Mouse (Mus musculus): ENCODE measurements around the gene Clta. TPM values are rescaled to one million over a fixed set of nuclear protein-coding genes. Genes with fewer than 3 reads are reported as not detected.
A peak's percentile ranks its signal among the peaks of the same experiment; 100 is the strongest.

Gene Clta
- polyA plus RNA-seq, 1 experiment from 2014 or later, result 246 TPM

GRCm38 (mm10) chr4:43970393-43971330 is 33.6 kb upstream of the Clta start:
- Histone ChIP-seq H3K27me3 (no peaks in the 10 kb centered on the region), H3K36me3 (peaks cover 8% of the 10 kb centered on the region), H3K27ac (no peak overlapping the region), H3K9me3 (no peaks in the 10 kb centered on the region), H3K4me3 (no peak overlapping the region), H3K4me2 (replicated peaks) (no peak overlapping the region), H3K4me1 (peaks cover 31% of the 10 kb centered on the region), H3K9ac (no peak overlapping the region)
- WGBS, result 84% methylated on average over 20 of the region's 20 CpGs
- ATAC-seq (ENCODE audit: low FRiP score, low read depth), result no peak

GRCm38 (mm10) chr4:43971541-43972136 is 32.6 kb upstream of the Clta start:
- peak overlapping the region; percentile 48; the same call in 1 of the 2 replicates for H3K9ac ChIP-seq
- WGBS, result 60% methylated on average over 9 of the region's 9 CpGs
- peak overlapping the region; percentile 46; the same call in 1 of the 2 replicates for H3K4me2 ChIP-seq (replicated peaks)

DNA sequence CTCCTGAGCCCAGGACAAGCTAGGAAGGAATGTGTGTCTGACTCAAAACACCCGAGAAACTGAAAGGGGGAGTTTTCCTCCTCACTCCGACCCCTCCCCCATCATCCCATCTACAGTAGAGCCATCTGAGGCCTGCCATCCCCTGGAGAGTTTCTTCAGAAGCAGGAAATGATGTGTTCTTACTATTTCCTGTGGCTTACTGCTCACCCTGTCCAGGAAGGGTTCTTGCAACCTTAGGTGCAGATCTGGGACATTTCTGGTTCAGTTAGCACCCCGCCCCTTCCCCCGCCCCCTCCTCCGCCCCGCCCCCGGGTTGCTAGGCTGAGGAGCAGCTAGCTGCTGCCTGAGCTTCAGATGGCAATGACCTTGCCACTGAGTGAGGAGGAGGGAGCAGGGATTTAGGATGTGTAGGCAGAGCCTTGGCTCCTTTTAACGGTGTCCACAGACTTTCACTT is 32.1 kb upstream of the Clta start:
- 2% methylated on average over 8 of the region's 8 CpGs for WGBS
- H3K4me1 ChIP-seq, result peaks cover 31% of the 10 kb centered on the region
- peak; percentile 79 for ATAC-seq (ENCODE audit: low FRiP score, low read depth)
- H3K9ac ChIP-seq, result peak overlapping the region; percentile 48; the same call in 1 of the 2 replicates
- H3K27ac ChIP-seq, result peak overlapping the region; percentile 81
- H3K9me3 ChIP-seq, result no peaks in the 10 kb centered on the region
- H3K27me3 ChIP-seq, result no peaks in the 10 kb centered on the region
- H3K36me3 ChIP-seq, result peaks cover 11% of the 10 kb centered on the region
- peak overlapping the region; percentile 9; the same call in 1 of the 2 replicates for H3K4me3 ChIP-seq
- H3K4me2 ChIP-seq (replicated peaks), result peak overlapping the region; percentile 46; the same call in 1 of the 2 replicates

More at GRCm38 (mm10) chr4:43971541-43972136, 32.6 kb upstream of the Clta start:
- Histone ChIP-seq H3K27me3 (no peaks in the 10 kb centered on the region), H3K4me1 (peaks cover 31% of the 10 kb centered on the region), H3K27ac (peak overlapping the region; percentile 81), H3K36me3 (peaks cover 8% of the 10 kb centered on the region), H3K9me3 (no peaks in the 10 kb centered on the region), H3K4me3 (peak overlapping the region; percentile 9; the same call in 1 of the 2 replicates)
- 0 out of 2 replicates have a peak, but pooled peaks have one; percentile 4 for ATAC-seq (ENCODE audit: low FRiP score, low read depth)

- ATAC-seq (ENCODE audit: low FRiP score, low read depth), result no peak
- peaks cover 29% of the 10 kb centered on the region for H3K4me1 ChIP-seq
- WGBS, result 71% methylated on average over 4 of the region's 4 CpGs
Measured at GRCm38 (mm10) chr4:43973526-43973981, 30.7 kb upstream of the Clta start.

DNA sequence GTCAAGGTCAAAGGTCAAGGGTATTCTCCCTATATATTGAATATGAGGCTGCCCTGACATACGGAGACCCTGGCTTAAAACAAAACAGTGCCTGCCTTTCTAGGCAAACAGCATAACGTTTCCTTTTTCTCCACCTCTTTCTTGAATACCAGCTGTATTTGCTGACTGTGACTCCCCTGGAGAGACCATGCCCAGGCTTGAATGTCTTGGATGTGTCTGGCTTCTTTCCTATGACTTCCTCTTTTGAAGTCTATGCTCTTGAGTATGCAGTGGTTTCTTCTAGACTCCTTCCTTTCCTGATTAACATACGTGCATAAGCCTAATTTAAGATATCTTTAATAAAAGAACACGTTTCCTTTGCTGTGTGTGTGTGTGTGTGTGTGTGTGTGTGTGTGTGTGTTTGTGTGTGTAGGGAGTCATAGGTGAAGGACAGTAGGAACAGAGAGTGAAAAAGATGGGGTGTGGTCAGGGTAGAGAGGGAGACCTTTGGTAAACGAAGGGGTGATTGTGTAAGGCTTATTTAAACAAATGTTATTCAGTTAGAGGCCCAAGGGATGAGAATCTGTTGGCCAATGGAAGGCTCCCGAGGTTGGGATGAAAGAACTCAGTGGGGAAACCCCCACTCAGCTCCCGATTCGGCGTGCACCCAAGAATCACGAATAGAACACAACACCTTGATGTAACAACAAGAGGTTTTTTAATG is 29.2 kb upstream of the Clta start:
- ATAC-seq (ENCODE audit: low FRiP score, low read depth), result no peak
- H3K36me3 ChIP-seq, result peaks cover 15% of the 10 kb centered on the region
- H3K9ac ChIP-seq, result no peak overlapping the region
- H3K27me3 ChIP-seq, result no peaks in the 10 kb centered on the region
- 80% methylated on average over 10 of the region's 10 CpGs for WGBS
- H3K9me3 ChIP-seq, result no peaks in the 10 kb centered on the region
- H3K4me1 ChIP-seq, result peaks cover 37% of the 10 kb centered on the region
- H3K27ac ChIP-seq, result no peak overlapping the region
- H3K4me2 ChIP-seq (replicated peaks), result no peak overlapping the region
- H3K4me3 ChIP-seq, result no peak overlapping the region

More at GRCm38 (mm10) chr4:43973526-43973981, 30.7 kb upstream of the Clta start:
- H3K9ac ChIP-seq, result no peak overlapping the region
- no peak overlapping the region for H3K4me3 ChIP-seq
- no peak overlapping the region for H3K27ac ChIP-seq
- no peak overlapping the region for H3K4me2 ChIP-seq (replicated peaks)
- no peaks in the 10 kb centered on the region for H3K27me3 ChIP-seq
- no peaks in the 10 kb centered on the region for H3K9me3 ChIP-seq
- peaks cover 15% of the 10 kb centered on the region for H3K36me3 ChIP-seq

DNA sequence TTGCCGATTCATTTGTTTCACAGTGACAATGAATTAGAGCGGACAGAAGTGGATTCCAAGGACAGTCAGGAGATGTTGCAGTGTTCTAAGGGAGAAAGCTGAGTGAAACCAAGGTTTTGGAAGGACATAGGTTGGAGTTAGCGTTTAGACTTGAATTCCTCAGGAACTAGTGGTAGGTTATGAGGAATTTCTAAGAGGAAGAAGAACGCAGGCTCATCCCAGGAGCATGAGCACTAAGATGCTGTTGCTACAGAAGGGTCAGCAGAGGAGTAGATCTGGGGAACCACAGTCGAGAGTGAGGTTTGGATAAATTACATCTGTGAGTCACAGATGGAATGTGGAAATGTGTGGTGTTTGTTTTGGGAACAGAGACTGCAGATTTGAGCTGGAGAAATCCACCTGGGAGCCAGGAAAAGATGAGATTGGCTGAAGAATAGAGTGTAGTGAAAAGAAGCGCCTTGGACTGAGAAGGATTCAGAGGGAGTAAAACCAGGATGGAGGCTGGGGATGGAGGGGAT is 28.0 kb upstream of the Clta start:
- Histone ChIP-seq H3K36me3 (peaks cover 7% of the 10 kb centered on the region), H3K4me1 (peaks cover 41% of the 10 kb centered on the region), H3K4me3 (no peak overlapping the region), H3K9me3 (no peaks in the 10 kb centered on the region), H3K27me3 (no peaks in the 10 kb centered on the region), H3K9ac (no peak overlapping the region), H3K27ac (no peak overlapping the region), H3K4me2 (replicated peaks) (no peak overlapping the region)
- WGBS, result 76% methylated on average over 6 of the region's 6 CpGs
- ATAC-seq (ENCODE audit: low FRiP score, low read depth), result no peak

DNA sequence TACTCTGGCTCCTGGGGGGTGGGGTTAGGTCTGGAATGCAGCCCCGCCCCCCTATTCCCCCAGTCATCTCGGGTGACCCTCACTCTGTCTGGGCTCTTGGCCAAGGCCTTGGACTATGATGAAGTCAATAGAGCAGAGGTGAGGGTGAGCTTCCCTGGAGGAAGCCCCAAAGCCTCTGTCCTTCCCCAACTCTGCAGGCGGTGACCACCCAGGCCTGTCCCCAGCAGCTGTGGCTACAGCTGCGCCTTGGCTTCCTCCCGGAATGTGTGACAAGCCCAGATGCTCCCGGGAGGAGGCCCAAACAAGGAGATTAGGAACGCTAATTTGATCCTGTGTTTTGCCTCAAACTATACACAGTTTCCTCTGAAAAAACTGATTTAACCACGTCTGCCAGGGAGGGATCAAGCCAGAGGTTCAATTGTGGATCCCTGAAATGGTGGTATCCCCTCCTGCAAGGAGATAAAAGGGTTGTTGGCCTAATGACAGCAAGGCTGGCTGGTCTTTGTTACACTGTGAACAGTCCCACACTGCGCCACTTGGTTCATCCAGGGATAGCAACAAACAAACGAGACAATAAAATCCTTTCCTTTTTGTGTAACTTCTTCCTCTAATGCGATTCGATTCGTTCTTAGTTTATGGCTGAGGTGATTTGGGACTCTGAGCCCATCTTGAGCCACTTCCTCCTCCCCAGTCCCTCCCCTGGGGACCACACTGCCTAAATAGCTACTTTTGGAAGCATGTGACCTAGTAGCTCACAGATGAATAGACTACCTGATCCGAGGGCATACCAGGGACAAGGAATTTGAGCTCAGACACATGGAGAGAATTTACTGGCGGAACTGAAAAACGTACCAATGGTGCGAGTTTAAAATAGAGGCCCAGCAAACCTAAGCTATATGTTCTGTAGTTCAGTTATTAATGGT is 25.5 kb upstream of the Clta start:
- Histone ChIP-seq H3K9ac (no peak overlapping the region), H3K27me3 (no peaks in the 10 kb centered on the region), H3K27ac (peak overlapping the region; percentile 79)

DNA sequence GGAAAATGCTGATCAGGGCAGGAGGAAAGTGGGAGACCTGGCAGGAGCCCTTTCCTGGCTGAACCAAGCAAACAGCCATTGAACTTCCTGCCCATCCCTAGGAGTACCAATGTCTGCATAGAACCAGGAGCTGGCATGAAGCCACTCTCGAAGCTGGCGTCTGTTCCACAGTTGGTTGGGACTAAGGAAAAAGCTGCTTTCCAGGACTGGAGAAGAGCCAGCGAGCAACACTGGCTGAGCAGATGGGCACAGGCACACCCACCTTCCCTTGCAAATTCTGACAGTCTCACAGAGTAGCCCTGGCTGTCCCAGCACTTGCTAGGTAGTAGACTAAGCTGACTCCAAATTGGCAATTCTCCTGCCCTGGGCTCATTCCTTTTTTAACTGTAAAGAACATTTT is 24.5 kb upstream of the Clta start:
- no peak overlapping the region for H3K4me2 ChIP-seq (replicated peaks)
- no peaks in the 10 kb centered on the region for H3K9me3 ChIP-seq
- no peak for ATAC-seq (ENCODE audit: low FRiP score, low read depth)
- H3K4me3 ChIP-seq, result no peak overlapping the region
- WGBS, result 78% methylated on average over 3 of the region's 3 CpGs
- H3K36me3 ChIP-seq, result peaks cover 7% of the 10 kb centered on the region; the same call in 1 of the 2 replicates
- no peaks in the 10 kb centered on the region for H3K27me3 ChIP-seq
- no peak overlapping the region for H3K9ac ChIP-seq
- H3K4me1 ChIP-seq, result peaks cover 34% of the 10 kb centered on the region
- peak overlapping the region; percentile 79; the same call in 1 of the 2 replicates for H3K27ac ChIP-seq

More for the DNA sequence above, 25.5 kb upstream of the Clta start:
- Histone ChIP-seq H3K4me3 (no peak overlapping the region), H3K9me3 (no peaks in the 10 kb centered on the region), H3K4me1 (peaks cover 34% of the 10 kb centered on the region), H3K36me3 (peaks cover 7% of the 10 kb centered on the region), H3K4me2 (replicated peaks) (peak overlapping the region; percentile 4; the same call in 1 of the 2 replicates)
- ATAC-seq (ENCODE audit: low FRiP score, low read depth), result peak; percentile 81
- WGBS, result 20% methylated on average over 17 of the region's 17 CpGs

DNA sequence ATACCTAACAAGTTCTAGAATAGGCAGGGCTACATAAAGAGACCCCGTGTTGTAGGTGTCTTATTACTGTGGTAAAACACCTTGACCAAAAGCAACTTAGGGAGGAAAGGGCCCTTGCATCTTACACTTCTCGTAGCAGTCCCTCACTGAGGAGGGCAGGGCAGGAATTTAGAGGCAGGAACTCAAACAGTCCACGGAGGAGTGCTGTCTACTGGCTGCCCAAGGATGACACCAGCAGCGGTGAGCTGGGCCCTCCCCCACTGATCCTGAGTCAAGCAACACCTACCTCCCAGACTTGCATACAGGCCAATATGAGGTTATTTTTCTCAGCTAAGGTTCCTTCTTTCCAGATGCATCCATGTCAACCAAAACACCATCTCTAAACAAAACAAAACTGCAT is 24.0 kb upstream of the Clta start:
- Histone ChIP-seq H3K4me1 (peaks cover 34% of the 10 kb centered on the region), H3K27ac (peak overlapping the region; percentile 1; the same call in 1 of the 2 replicates), H3K4me2 (replicated peaks) (no peak overlapping the region), H3K9me3 (no peaks in the 10 kb centered on the region), H3K4me3 (no peak overlapping the region), H3K27me3 (no peaks in the 10 kb centered on the region), H3K9ac (no peak overlapping the region), H3K36me3 (peaks cover 7% of the 10 kb centered on the region; the same call in 1 of the 2 replicates)
- WGBS, result 83% methylated on average over 4 of the region's 4 CpGs
- no peak for ATAC-seq (ENCODE audit: low FRiP score, low read depth)

- Histone ChIP-seq H3K4me1 (peaks cover 34% of the 10 kb centered on the region), H3K27ac (no peak overlapping the region), H3K4me3 (no peak overlapping the region), H3K4me2 (replicated peaks) (no peak overlapping the region), H3K36me3 (peaks cover 7% of the 10 kb centered on the region; the same call in 1 of the 2 replicates), H3K27me3 (no peaks in the 10 kb centered on the region), H3K9ac (no peak overlapping the region), H3K9me3 (no peaks in the 10 kb centered on the region)
- 90% methylated on average over 6 of the region's 6 CpGs for WGBS
- no peak for ATAC-seq (ENCODE audit: low FRiP score, low read depth)
Measured at GRCm38 (mm10) chr4:43980846-43981245, 23.4 kb upstream of the Clta start.
